Mouse (Mus musculus): ENCODE measurements around the gene Ppat.
A peak's percentile ranks its signal among the peaks of the same experiment; 100 is the strongest.
"Not testable (repeated sequence)": the region's sequence is repeated elsewhere in the genome, so short reads cannot be mapped to it uniquely, and the experiment has no call there.

Ppat gene

GRCm38 (mm10) chr5:76947142-76947541 is 4.2 kb downstream of the Ppat start:
- no peak for DNase-seq

DNA sequence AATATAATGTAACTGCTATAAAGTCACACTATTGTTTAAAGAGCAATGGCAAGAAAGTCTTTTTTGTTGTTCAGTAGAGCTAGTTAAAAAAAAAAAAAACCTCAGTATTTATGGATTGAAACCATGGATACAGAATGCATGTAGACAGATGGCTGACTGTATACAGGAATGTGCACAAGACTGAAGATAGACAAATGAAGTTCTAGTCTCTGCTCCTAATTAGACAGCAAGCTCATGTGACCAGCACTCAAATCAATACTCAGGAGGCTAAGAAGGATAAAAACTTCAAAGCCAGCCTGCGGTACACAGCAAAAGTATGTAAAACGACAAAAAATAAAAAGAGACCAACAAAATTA is 5.7 kb downstream of the Ppat start:
- no peak for DNase-seq

GRCm38 (mm10) chr5:76944965-76945677 is 6.3 kb downstream of the Ppat start:
- no peak for DNase-seq

- DNase-seq = no peak
Measured at GRCm38 (mm10) chr5:76942505-76942904, 8.9 kb downstream of the Ppat start.

GRCm38 (mm10) chr5:76941975-76942374 is 9.4 kb downstream of the Ppat start:
- no peak for DNase-seq

DNA sequence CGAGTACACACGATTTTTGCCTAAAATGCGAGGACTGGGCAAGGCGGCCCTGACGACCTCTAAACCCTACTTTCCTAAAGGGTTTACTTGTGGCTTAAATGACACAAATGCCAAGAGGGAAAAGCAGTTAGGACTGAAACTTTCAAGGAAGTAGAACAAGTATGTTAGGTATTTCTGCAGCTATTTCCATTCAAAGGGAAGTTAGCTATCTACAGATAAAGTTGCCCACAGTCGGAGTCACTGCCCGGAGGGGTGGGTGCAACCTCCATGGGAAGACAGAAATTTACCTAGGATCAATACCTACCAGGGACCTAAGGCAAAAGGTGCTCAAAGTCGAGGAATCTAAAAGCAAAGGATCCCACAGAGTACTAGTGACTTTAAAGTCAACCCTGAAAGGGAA is 11.7 kb downstream of the Ppat start:
- no peak for DNase-seq

DNA sequence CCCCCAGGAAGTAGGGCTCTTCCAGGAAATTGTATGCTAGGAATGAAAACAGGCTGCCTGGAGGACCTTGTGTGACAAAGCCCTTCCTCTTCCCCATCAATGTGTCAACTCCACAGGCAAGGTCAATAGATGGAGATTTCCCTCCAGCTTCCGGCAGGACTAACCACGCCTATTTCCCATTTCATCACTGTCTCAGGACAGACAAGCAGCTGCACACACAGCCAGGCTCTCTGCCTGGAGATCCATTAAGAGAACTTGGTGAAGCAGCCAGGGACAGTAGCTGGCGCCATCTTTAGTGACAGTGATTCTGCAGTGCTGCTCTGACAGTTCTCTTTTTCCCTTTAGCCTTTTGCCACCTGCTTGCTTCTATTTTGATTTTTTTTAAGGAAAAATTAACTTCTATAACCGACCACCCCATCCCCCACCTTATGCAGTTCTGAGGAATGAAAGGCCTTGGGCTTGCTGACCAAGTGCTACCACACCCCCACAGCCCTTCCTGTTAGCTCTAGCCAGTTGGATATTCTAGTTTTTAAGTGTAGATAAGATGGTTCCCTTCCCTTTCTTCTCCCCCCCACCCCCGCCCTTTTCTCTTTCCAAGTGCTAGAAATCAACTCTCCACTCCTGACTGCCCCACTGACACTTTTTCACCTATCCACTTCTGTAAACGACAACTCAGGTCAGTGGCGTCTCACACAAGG is 22.0 kb downstream of the Ppat start:
- no peak for DNase-seq

- DNase-seq = peak in 1 of 2 experiments; percentile 20
Measured at GRCm38 (mm10) chr5:76928124-76928832, 23.1 kb downstream of the Ppat start.

GRCm38 (mm10) chr5:76924296-76924695 is 27.1 kb downstream of the Ppat start:
- no peak for DNase-seq

GRCm38 (mm10) chr5:76923428-76923827 is 27.9 kb downstream of the Ppat start:
- DNase-seq = peak; percentile 69 to 72

DNA sequence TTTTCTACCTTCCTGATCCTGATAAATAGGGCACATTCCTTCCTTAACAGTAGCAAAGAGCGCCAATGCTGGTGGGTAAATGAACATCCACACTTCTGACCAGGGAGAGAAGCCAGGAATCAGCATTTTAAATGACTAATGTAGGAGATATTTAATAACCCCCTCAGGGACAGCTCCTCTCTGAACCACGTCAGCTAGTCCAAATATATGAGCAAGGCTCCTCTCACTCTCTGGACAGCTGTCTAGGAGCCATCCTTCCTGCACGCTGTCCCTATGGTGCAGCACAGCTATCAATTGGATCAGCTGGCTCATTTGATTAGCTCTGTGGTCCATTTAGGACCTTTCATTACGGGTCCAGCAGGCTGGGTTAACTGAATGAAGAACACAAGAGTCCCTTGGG is 28.5 kb downstream of the Ppat start:
- DNase-seq = no peak

- not testable (repeated sequence) for DNase-seq
Measured at GRCm38 (mm10) chr5:76912522-76912921, 38.9 kb downstream of the Ppat start.

DNA sequence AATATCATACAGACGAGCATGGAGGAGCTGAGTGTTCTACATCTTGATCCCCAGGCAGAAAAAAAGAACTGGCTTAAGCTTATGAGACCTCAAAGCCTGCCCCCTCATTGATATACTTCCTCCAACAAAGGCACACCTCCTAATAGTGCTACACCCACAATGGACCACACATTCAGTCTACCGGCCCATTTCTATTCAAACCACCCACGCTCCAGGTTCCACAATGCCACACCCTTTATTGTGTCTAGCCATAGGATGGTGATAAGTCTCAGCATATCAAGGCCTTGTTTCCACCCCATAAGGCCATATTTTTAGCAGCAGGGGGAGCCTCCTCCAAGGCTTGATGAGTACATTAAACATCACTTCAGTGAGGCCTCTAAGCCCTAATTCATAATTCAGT is 40.6 kb downstream of the Ppat start:
- no peak for DNase-seq

- no peak for DNase-seq
Measured at GRCm38 (mm10) chr5:76906155-76906499, 45.3 kb downstream of the Ppat start.

DNA sequence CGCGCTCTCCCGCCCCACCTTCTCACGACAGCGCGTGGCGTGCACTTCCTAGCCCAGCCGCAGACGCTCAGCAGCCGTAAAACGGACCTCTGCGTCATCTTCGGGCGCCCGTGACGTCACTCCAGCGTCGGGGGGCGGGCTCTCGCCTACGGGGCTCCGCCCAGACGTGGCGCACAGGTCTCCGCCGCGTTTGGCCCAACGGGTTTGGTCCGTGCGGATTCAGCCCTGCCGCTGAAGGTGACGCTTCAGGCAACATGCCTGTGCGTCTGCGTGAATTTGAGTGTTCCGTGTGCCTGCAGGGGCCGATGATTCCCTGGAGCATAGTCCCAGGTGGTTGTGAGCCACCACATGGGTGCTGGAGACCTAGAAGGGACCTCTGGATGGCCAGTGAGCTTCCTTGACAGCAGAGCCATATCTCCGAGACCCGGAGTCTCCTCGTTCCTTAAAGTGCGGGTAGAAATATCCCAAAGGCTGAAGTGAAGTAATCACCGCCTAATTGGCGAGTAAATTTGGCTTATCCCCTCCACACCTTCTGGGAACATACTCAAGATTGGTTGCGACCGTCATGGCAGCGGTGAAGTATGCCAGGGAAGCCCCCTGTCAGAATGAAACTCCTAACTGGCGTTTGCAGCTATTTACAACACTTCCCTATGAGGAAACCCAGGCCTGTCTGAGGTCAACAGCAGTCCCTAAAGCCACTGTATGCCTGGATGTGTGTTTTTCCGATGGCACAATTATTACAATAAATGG is 45.8 kb downstream of the Ppat start, which contains the start of gene Aasdh:
Aasdh (minus strand) TSS at position 110 of the 750 bp plus-strand sequence.
- peak; percentile 93 to 97 for DNase-seq

- no peak for DNase-seq
Measured at GRCm38 (mm10) chr5:76904713-76905404, 46.5 kb downstream of the Ppat start.

DNA sequence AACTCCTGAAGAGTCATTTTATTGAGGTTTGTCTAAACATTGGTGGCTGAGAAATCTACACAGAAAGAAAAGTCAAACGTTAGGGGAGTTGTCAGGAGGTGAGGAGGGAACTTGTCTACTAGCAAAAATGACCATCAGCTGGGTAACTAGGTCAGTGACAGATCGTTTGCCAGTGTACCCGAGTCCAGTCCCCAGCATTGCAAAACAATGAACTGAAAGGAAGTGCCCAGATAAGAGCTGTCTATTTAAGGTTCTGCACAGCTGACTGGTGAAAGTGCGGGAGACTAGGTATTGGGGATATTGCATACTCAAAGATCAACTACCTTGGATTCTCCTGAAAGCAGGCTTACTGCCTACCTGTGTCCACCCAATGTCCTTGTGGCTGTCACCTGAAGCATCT is 49.2 kb downstream of the Ppat start:
- no peak for DNase-seq

DNA sequence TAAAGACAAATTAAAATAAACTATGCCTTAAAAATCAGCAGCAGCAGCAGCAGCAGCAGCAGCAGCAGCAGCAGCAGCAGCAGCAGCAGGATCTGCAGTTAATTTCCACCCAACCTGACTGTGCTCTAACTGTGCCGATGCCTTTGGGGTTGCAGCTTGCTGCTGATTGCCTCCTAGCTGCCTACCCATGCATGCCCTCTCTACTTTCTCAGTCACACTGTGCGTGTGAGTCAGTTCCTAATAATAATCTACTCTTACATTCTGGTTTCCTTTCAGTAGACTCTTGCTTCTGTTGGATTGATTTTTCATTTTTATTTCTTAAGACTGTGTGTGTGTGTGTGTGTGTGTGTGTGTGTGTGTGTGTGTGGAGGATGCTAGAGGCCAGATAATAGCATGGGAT is 58.3 kb downstream of the Ppat start:
- DNase-seq = no peak

DNA sequence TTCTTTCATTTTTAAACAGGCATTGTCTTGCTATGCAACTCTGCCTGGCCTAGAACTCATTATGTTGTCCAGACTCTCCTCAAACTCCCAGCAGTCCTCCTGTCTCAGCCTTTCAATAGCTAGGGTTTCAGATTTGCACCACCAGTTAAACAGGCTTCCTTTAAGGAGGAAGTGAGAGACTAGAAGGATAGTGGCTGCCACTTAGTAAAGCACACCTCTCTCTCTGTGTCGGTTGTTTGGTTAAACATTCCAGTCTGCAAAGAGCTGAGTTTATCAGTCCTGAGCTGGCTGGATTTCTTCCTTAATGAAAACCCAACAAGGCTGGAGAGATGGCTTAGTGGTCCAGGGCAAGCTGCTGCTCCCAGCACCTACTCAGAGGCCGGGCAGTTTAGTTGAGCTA is 58.8 kb downstream of the Ppat start:
- no peak for DNase-seq

DNA sequence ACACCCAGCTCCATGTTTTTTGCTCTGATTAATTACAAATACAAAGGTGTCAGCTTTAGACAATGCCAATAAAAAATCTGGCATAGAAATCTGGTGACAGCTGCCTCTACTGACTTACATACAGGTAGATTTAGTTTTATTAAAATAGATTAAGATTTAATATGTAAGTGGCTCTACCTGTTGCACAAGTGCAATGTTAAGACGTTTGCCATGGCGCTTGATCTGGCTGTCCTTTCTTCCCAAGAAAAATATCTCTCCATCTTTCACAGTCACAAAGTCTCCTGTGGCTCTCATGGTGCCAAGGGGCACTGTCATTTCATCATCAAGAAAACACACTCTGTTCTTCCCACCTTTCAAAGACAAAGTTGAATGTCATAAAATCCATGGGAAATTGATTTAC is 64.4 kb downstream of the Ppat start:
- DNase-seq = no peak

GRCm38 (mm10) chr5:76884107-76884506 is 67.3 kb downstream of the Ppat start:
- no peak for DNase-seq

DNA sequence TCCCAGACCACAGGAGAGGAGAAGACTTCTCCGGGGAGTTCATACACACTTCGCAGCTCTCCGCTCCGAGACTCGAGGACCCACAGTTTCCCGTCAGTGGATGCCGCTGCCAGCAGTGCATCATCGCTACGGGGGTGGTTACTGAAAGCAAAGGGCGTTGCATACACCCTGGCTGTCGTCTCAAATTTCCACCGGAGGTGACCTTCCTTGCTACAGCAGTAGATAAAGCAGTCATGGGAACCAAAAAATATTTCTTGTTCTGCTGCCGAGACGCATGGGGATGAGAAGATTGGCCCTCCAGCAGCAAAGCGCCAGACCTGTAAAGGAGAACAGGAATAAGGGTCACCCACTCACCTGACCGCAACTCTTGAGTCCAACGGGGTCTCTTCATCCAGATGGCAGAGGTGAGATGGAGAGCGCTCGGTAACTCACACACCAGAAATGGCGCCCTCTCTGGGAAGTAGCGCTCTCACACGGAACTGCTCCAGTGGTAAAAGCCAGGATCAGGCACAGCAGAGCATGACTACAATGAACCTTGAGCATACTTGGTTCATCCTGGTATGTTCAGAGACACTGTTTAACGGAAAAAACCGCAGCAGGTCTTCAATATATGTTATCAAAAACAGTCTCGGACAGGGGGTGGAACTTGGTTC is 75.1 kb downstream of the Ppat start:
- DNase-seq = no peak
